Mouse (Mus musculus): ENCODE results near the gene Pde5a.

DNA sequence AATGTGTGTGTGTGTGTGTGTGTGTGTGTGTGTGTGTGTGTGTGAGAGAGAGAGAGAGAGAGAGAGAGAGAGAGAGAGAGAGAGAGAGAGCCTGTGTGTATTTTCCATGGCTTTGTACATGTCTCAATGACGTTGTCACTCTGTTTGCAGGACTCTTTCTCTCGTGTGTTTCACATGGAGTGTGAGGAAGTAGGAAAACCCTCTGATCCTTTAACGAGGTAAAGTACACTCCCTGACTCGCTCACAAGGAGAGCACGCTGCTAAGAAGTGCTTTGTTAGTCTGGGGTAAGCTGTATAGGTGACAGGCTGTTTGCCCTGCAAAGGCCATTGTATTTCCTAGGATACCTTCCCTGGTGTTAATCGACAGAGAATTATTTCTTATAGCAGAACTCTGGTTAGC is 52.7 kb downstream of the Pde5a start:
- TF ChIP-seq GATA1 (IDR thresholded peaks at IDR 0.05; ENCODE audit: borderline replicate concordance, low read length), result no peak
- TF ChIP-seq FLI1 (IDR thresholded peaks at IDR 0.05; ENCODE audit: low read length), result no peak

All from megakaryocyte, embryonic 14.5 days (primary cell).